Comparison of ENCODE assay signal across 24 mouse cellular contexts in genomic region chr11:54242494-54242893, GRCm38 (mm10). TPM values are rescaled to one million over a fixed set of nuclear protein-coding genes. Genes with fewer than 3 reads are reported as not detected.
DNase-seq lines count a peak whose midpoint lies in the region; ATAC-seq and TF ChIP-seq lines count a peak whose summit lies in the region.
"Had no signal": no experiment of that assay in that cellular context is flagged by ENCODE, and none has a peak within 500 bp of the region (broad histone marks: within the 10 kb centered on the region; RNA-seq: fewer than 3 reads in every experiment).

No protein-coding gene starts in this region.

- no peak overlapping the region for H3K9ac ChIP-seq in intestine, embryonic 15.5 days
- no peak overlapping the region for H3K9ac ChIP-seq in intestine, embryonic 16.5 days (ENCODE audit: low read depth, low read length)
- H3K9ac ChIP-seq in intestine, postnatal 0 days (ENCODE audit: low read depth, low read length), result no peak overlapping the region

- H3K4me1 ChIP-seq in intestine, embryonic 15.5 days (replicated peaks), result no peaks in the 10 kb centered on the region
- no peaks in the 10 kb centered on the region for H3K4me1 ChIP-seq in intestine, embryonic 16.5 days (ENCODE audit: control insufficient read depth, insufficient read depth, low read length)
- no peaks in the 10 kb centered on the region for H3K4me1 ChIP-seq in intestine, postnatal 0 days (replicated peaks; ENCODE audit: control insufficient read depth, insufficient read depth, low read length)
- peaks cover 13% of the 10 kb centered on the region; the same call in 1 of the 2 replicates for H3K4me1 ChIP-seq in small intestine, adult 2 months (ENCODE audit: control insufficient read depth, insufficient read depth, insufficient read length, low read length)
- no peaks in the 10 kb centered on the region for H3K4me1 ChIP-seq in forebrain, embryonic 10.5 days

- no peak for TF ChIP-seq POLR2A in small intestine, adult 2 months (IDR thresholded peaks at IDR 0.05; ENCODE audit: low read depth, low read length)

- no peak for TF ChIP-seq CTCF in intestine, postnatal 0 days (IDR thresholded peaks at IDR 0.05; ENCODE audit: low read depth)
- no peak for TF ChIP-seq CTCF in small intestine, adult 2 months (IDR thresholded peaks at IDR 0.05; ENCODE audit: extremely low read depth, insufficient read length, insufficient replicate concordance, low read depth, low read length)

- 64% methylated on average over 3 of the region's 3 CpGs for WGBS in intestine, embryonic 15.5 days
- 68% methylated on average over 3 of the region's 3 CpGs for WGBS in intestine, embryonic 16.5 days
- 51% methylated on average over 3 of the region's 3 CpGs for WGBS in intestine, postnatal 0 days
- 41% methylated on average over 3 of the region's 3 CpGs for WGBS in small intestine, adult 2 months
- 89% methylated on average over 3 of the region's 3 CpGs for WGBS in forebrain, embryonic 10.5 days

- no peak overlapping the region for H3K27ac ChIP-seq in intestine, embryonic 15.5 days
- H3K27ac ChIP-seq in intestine, embryonic 16.5 days (ENCODE audit: low read length), result no peak overlapping the region
- no peak overlapping the region for H3K27ac ChIP-seq in intestine, postnatal 0 days (ENCODE audit: low read depth, low read length)
- H3K27ac ChIP-seq in small intestine, adult 2 months (ENCODE audit: insufficient read depth, low read depth, low read length), result peak overlapping the region; percentile 76
- H3K27ac ChIP-seq in forebrain, embryonic 10.5 days, result no peak overlapping the region

- no peak for DNase-seq in forebrain, embryonic 10.5 days (ENCODE audit: extremely low spot score, low spot score)
- DNase-seq in urinary bladder, postnatal 10 days (ENCODE audit: low spot score), result no peak
- DNase-seq in cerebellum, adult 18-20 months, result no peak
- DNase-seq in frontal cortex, postnatal 36 days (ENCODE audit: low spot score in 2 of 2), result no peak
- DNase-seq: adrenal gland, adult 2 months; adrenal gland, adult 8-10 months; adrenal gland, postnatal 10 days; adrenal gland, postnatal 14 days; adrenal gland, postnatal 25 days; adrenal gland, postnatal 36 days; B cell, adult 2 months; cerebellum, adult 11 months; cerebellum, adult 11-12 months had no signal

- no peak overlapping the region for H3K4me3 ChIP-seq in intestine, embryonic 15.5 days (replicated peaks)
- no peak overlapping the region for H3K4me3 ChIP-seq in intestine, embryonic 16.5 days (ENCODE audit: low read length)
- no peak overlapping the region for H3K4me3 ChIP-seq in intestine, postnatal 0 days (ENCODE audit: low read depth, low read length)
- no peak overlapping the region for H3K4me3 ChIP-seq in small intestine, adult 2 months (ENCODE audit: low read depth, low read length)
- no peak overlapping the region for H3K4me3 ChIP-seq in forebrain, embryonic 10.5 days

- no peaks in the 10 kb centered on the region for H3K9me3 ChIP-seq in intestine, embryonic 15.5 days
- H3K9me3 ChIP-seq in intestine, embryonic 16.5 days (ENCODE audit: control insufficient read depth, low read length), result no peaks in the 10 kb centered on the region
- H3K9me3 ChIP-seq in intestine, postnatal 0 days (ENCODE audit: control insufficient read depth), result no peaks in the 10 kb centered on the region
- no peaks in the 10 kb centered on the region for H3K9me3 ChIP-seq in forebrain, embryonic 10.5 days
- H3K9me3 ChIP-seq: G1E had no signal

- H3K36me3 ChIP-seq in intestine, embryonic 15.5 days, result no peaks in the 10 kb centered on the region
- H3K36me3 ChIP-seq in intestine, embryonic 16.5 days (ENCODE audit: control insufficient read depth, insufficient read depth, low read length), result no peaks in the 10 kb centered on the region
- no peaks in the 10 kb centered on the region for H3K36me3 ChIP-seq in intestine, postnatal 0 days (ENCODE audit: control insufficient read depth, insufficient read depth)
- no peaks in the 10 kb centered on the region for H3K36me3 ChIP-seq in small intestine, adult 2 months (ENCODE audit: control insufficient read depth, insufficient read depth, low read length)
- no peaks in the 10 kb centered on the region for H3K36me3 ChIP-seq in forebrain, embryonic 10.5 days (replicated peaks)
- H3K36me3 ChIP-seq: G1E had no signal

- H3K27me3 ChIP-seq in intestine, embryonic 15.5 days (replicated peaks), result no peaks in the 10 kb centered on the region
- no peaks in the 10 kb centered on the region for H3K27me3 ChIP-seq in intestine, embryonic 16.5 days (replicated peaks; ENCODE audit: control insufficient read depth, insufficient read depth, low read length)
- no peaks in the 10 kb centered on the region for H3K27me3 ChIP-seq in intestine, postnatal 0 days (replicated peaks; ENCODE audit: control insufficient read depth, insufficient read depth, low read length)
- H3K27me3 ChIP-seq in small intestine, adult 2 months (ENCODE audit: control insufficient read depth, insufficient read depth, low read length), result no peaks in the 10 kb centered on the region
- no peaks in the 10 kb centered on the region for H3K27me3 ChIP-seq in forebrain, embryonic 10.5 days (ENCODE audit: poor library complexity, severe bottlenecking)
- H3K27me3 ChIP-seq: CH12.LX, Patski had no signal

- ATAC-seq in intestine, embryonic 15.5 days, result peak; percentile 67
- peak; percentile 70 for ATAC-seq in intestine, embryonic 16.5 days
- ATAC-seq in intestine, postnatal 0 days, result peak; percentile 68
- ATAC-seq: activated CD4-positive, CD25-positive, alpha-beta regulatory T cell, adult 4 months; CD4-positive, CD25-positive, alpha-beta regulatory T cell, adult 4 months; Patski had no signal

- no peak overlapping the region for H3K4me2 ChIP-seq in intestine, embryonic 15.5 days (replicated peaks)
- no peak overlapping the region for H3K4me2 ChIP-seq in intestine, embryonic 16.5 days (ENCODE audit: low read depth, low read length)
- no peak overlapping the region for H3K4me2 ChIP-seq in intestine, postnatal 0 days (replicated peaks; ENCODE audit: low read depth)

RNA-seq across cellular contexts. Expression of gene Csf2, which starts 7.0 kb away (rescaled TPM):
- 0.36 and 0.57 TPM in 2 replicates for polyA plus RNA-seq in intestine, embryonic 15.5 days (2015; fragmentation: Nextera tagmentation; extraction: Ambion mirVana)
- polyA plus RNA-seq in intestine, embryonic 16.5 days (2015; fragmentation: Nextera tagmentation; extraction: Ambion mirVana), result 0.73 and 0.82 TPM in 2 replicates
- 0.71 and 1.3 TPM in 2 replicates for polyA plus RNA-seq in intestine, postnatal 0 days (2015; fragmentation: Nextera tagmentation; extraction: Ambion mirVana)
- polyA plus RNA-seq in small intestine, adult 2 months (2012; rRNA removed), result 0.13 and 0.22 TPM in 2 replicates
- not detected in 2 replicates for polyA plus RNA-seq in forebrain, embryonic 10.5 days (2016; fragmentation: Nextera tagmentation; extraction: Ambion mirVana)
- polyA plus RNA-seq: adrenal gland, adult 2 months; brain, embryonic 14.5 days; C2C12; G1E had no signal

RNA-seq across cellular contexts. Expression of gene Il3, which starts 24.6 kb away (rescaled TPM):
- polyA plus RNA-seq in intestine, embryonic 15.5 days (2015; fragmentation: Nextera tagmentation; extraction: Ambion mirVana), result not detected in 2 replicates
- not detected in 2 replicates for polyA plus RNA-seq in intestine, embryonic 16.5 days (2015; fragmentation: Nextera tagmentation; extraction: Ambion mirVana)
- polyA plus RNA-seq in intestine, postnatal 0 days (2015; fragmentation: Nextera tagmentation; extraction: Ambion mirVana), result not detected in 2 replicates
- not detected in 2 replicates for polyA plus RNA-seq in small intestine, adult 2 months (2012; rRNA removed)
- not detected in 2 replicates for polyA plus RNA-seq in forebrain, embryonic 10.5 days (2016; fragmentation: Nextera tagmentation; extraction: Ambion mirVana)
- polyA plus RNA-seq: activated CD4-positive, CD25-positive, alpha-beta regulatory T cell, adult 4 months; adrenal gland, adult 2 months; brain, embryonic 14.5 days; C2C12; CD4-positive, CD25-positive, alpha-beta regulatory T cell, adult 4 months; G1E; Patski had no signal
